Mouse (Mus musculus): ENCODE data around the gene Cenpe.

GRCm38 (mm10) chr3:135232058-135232457, 19.7 kb downstream of the Cenpe start:
- TF ChIP-seq CTCF (IDR thresholded peaks at IDR 0.05; ENCODE audit: control insufficient read depth, insufficient read depth, low read length) (no peak), POLR2A (IDR thresholded peaks at IDR 0.05; ENCODE audit: borderline replicate concordance, control insufficient read depth, low read depth, low read length) (no peak)
